Mouse (Mus musculus) heart, adult 2 months (tissue): ENCODE measurements around the gene Irf2.

ENCODE experiments used
- CTCF ChIP-seq: fragments of 200-600 bp; IDR thresholded peaks from 2 replicates; pipeline ENCODE4 v1.8.1; 2022; ENCODE audit warnings: antibody characterized with exemption, mild to moderate bottlenecking, moderate library complexity
- EP300 ChIP-seq: fragments of 200-500 bp; IDR thresholded peaks from 2 replicates; pipeline ENCODE4 v1.6.1; 2011; ENCODE audit warnings: low read depth, low read length, control low read depth; ENCODE audit not compliant: insufficient read depth
- POLR2A ChIP-seq: fragments of 200-500 bp; IDR thresholded peaks from 2 replicates; pipeline ENCODE4 v1.6.1; 2011; ENCODE audit warnings: mild to moderate bottlenecking, low read depth, low read length, control low read depth; ENCODE audit not compliant: insufficient read depth

- TF ChIP-seq CTCF, result no peak
- no peak for TF ChIP-seq EP300
- no peak for TF ChIP-seq POLR2A
Observed at GRCm38 (mm10) chr8:46829414-46830111, 90.0 kb downstream of the Irf2 start.
